In the genomic region with DNA sequence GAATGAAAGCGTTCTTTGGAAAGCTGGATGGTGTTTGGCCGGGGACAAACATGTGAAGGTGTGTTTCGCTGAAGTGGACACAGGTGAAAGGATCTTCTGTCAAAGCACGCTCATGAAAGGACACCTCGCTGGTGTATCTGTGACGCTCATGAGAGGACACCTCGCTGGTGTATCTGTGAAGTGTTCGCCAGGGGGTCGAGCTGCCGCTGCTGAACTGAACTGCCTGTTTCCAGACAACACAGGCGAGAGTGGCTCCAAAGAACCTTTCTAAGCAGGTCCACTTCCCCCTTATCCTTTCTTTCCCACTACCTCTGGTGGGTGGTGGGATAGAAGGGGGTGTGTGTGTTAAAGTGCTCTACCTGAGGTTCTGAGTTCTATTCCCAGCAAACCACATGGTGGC, we compare ENCODE assay signal across 28 mouse cellular contexts.
"Had no signal": no experiment of that assay in that cellular context is flagged by ENCODE, and none has a peak within 500 bp of the region (broad histone marks: within the 10 kb centered on the region; RNA-seq: fewer than 3 reads in every experiment).

No protein-coding gene starts in this region.

- H3K27me3 ChIP-seq: embryonic facial prominence, embryonic 12.5 days; embryonic facial prominence, embryonic 13.5 days; embryonic facial prominence, embryonic 15.5 days had no signal

- H3K9me3 ChIP-seq: embryonic facial prominence, embryonic 10.5 days; embryonic facial prominence, embryonic 12.5 days; embryonic facial prominence, embryonic 13.5 days; embryonic facial prominence, embryonic 15.5 days; forebrain, embryonic 10.5 days; forebrain, embryonic 12.5 days; forebrain, embryonic 13.5 days; forebrain, embryonic 15.5 days had no signal

- H3K9ac ChIP-seq: embryonic facial prominence, embryonic 12.5 days; embryonic facial prominence, embryonic 13.5 days; embryonic facial prominence, embryonic 15.5 days; forebrain, embryonic 12.5 days; forebrain, embryonic 13.5 days; forebrain, embryonic 15.5 days; forebrain, postnatal 0 days had no signal

- ATAC-seq: forebrain, embryonic 13.5 days; forebrain, embryonic 14.5 days; forebrain, embryonic 15.5 days; forebrain, embryonic 16.5 days; forebrain, postnatal 0 days had no signal

- H3K36me3 ChIP-seq: embryonic facial prominence, embryonic 12.5 days; embryonic facial prominence, embryonic 13.5 days; embryonic facial prominence, embryonic 15.5 days; forebrain, embryonic 12.5 days; forebrain, embryonic 15.5 days had no signal

- DNase-seq: cerebellum, adult 18-20 months; cerebellum, adult 2 months; cerebellum, adult 8-10 months; cerebellum, adult 9-10 months; cerebellum, adult 9-11 months; cerebellum, postnatal 10 days; cerebellum, postnatal 14 days; cerebellum, postnatal 25 days; cerebellum, postnatal 36 days; embryo, embryonic 11 days; forebrain, postnatal 0 days; gastrocnemius, adult 2 months; gastrocnemius, postnatal 10 days; gastrocnemius, postnatal 14 days; gastrocnemius, postnatal 25 days; gastrocnemius, postnatal 36 days; heart, adult 18-20 months had no signal

- H3K4me2 ChIP-seq: embryonic facial prominence, embryonic 12.5 days; embryonic facial prominence, embryonic 13.5 days; embryonic facial prominence, embryonic 15.5 days; forebrain, embryonic 12.5 days; forebrain, embryonic 13.5 days; forebrain, embryonic 15.5 days had no signal

- H3K4me3 ChIP-seq: embryonic facial prominence, embryonic 10.5 days; embryonic facial prominence, embryonic 12.5 days; embryonic facial prominence, embryonic 13.5 days; embryonic facial prominence, embryonic 15.5 days; erythroblast, embryonic 14.5 days; forebrain, embryonic 10.5 days; forebrain, embryonic 12.5 days; forebrain, embryonic 13.5 days; forebrain, embryonic 15.5 days; gastrocnemius, adult 2 months had no signal

- H3K27ac ChIP-seq: embryonic facial prominence, embryonic 10.5 days; embryonic facial prominence, embryonic 12.5 days; embryonic facial prominence, embryonic 13.5 days; embryonic facial prominence, embryonic 15.5 days; forebrain, embryonic 10.5 days; forebrain, embryonic 12.5 days; forebrain, embryonic 13.5 days; forebrain, embryonic 15.5 days had no signal
